Mouse (Mus musculus): ENCODE measurements around the gene Psmd9. TPM values are rescaled to one million over a fixed set of nuclear protein-coding genes. Genes with fewer than 3 reads are reported as not detected.

Gene Psmd9
- total RNA-seq, 1 experiment, result 27.0 TPM

GRCm38 (mm10) chr5:123258990-123259389 is 89.8 kb downstream of the Psmd9 start:
- no peak overlapping the region for H3K27ac ChIP-seq (ENCODE audit: insufficient read depth, low read depth, low read length, poor library complexity, severe bottlenecking)
- in situ Hi-C loops (cut with MboI; ENCODE audit: low sequenced_read_pairs in 2 of 2, unreplicated experiment in 2 of 2), result no loop called here
- peak; percentile 60 for DNase-seq (ENCODE audit: low read depth, low spot score)
- H3K36me3 ChIP-seq (ENCODE audit: control insufficient read depth, insufficient read depth, low read length, poor library complexity, severe bottlenecking), result no peaks in the 10 kb centered on the region
- H3K4me3 ChIP-seq (ENCODE audit: insufficient read depth in 1 of 2, low read depth in 1 of 2, low read length in 2 of 2, poor library complexity in 1 of 2, severe bottlenecking in 1 of 2), result no peak overlapping the region
- H3K4me1 ChIP-seq (ENCODE audit: control insufficient read depth in 2 of 2, insufficient read depth in 2 of 2, low read length in 2 of 2, poor library complexity in 1 of 2), result peaks cover 0 to 4% of the 10 kb centered on the region in 2 experiments; a peak in 2 of 4 replicates
- H3K9ac ChIP-seq (ENCODE audit: insufficient read depth, low read depth, low read length, poor library complexity, severe bottlenecking), result no peak overlapping the region
- TF ChIP-seq HCFC1 (IDR thresholded peaks at IDR 0.05; ENCODE audit: borderline replicate concordance, insufficient read depth, low read length) (no peak), MAFK (IDR thresholded peaks at IDR 0.05; ENCODE audit: insufficient read depth, low read depth, low read length) (no peak), ZNF384 (IDR thresholded peaks at IDR 0.05; ENCODE audit: low read depth, low read length) (no peak), ZC3H11A (IDR thresholded peaks at IDR 0.05; ENCODE audit: borderline replicate concordance, low read depth, low read length) (no peak), CHD2 (IDR thresholded peaks at IDR 0.05; ENCODE audit: low read depth, low read length) (no peak)
- no peaks in the 10 kb centered on the region for H3K9me3 ChIP-seq (ENCODE audit: control insufficient read depth, insufficient read depth, low read depth, low read length)

GRCm38 (mm10) chr5:123260698-123261097 is 91.5 kb downstream of the Psmd9 start:
- Histone ChIP-seq H3K9me3 (ENCODE audit: control insufficient read depth, insufficient read depth, low read depth, low read length) (no peaks in the 10 kb centered on the region), H3K36me3 (ENCODE audit: control insufficient read depth, insufficient read depth, low read length, poor library complexity, severe bottlenecking) (no peaks in the 10 kb centered on the region), H3K4me3 (ENCODE audit: insufficient read depth in 1 of 2, low read depth in 1 of 2, low read length in 2 of 2, poor library complexity in 1 of 2, severe bottlenecking in 1 of 2) (no peak overlapping the region), H3K27ac (ENCODE audit: insufficient read depth, low read depth, low read length, poor library complexity, severe bottlenecking) (no peak overlapping the region), H3K9ac (ENCODE audit: insufficient read depth, low read depth, low read length, poor library complexity, severe bottlenecking) (no peak overlapping the region), H3K4me1 (ENCODE audit: control insufficient read depth in 2 of 2, insufficient read depth in 2 of 2, low read length in 2 of 2, poor library complexity in 1 of 2) (peaks cover 0 to 4% of the 10 kb centered on the region in 2 experiments; a peak in 2 of 4 replicates)
- TF ChIP-seq ZC3H11A (IDR thresholded peaks at IDR 0.05; ENCODE audit: borderline replicate concordance, low read depth, low read length), result no peak
- TF ChIP-seq MAFK (IDR thresholded peaks at IDR 0.05; ENCODE audit: insufficient read depth, low read depth, low read length), result no peak
- no peak for TF ChIP-seq CHD2 (IDR thresholded peaks at IDR 0.05; ENCODE audit: low read depth, low read length)
- in situ Hi-C loops (cut with MboI; ENCODE audit: low sequenced_read_pairs in 2 of 2, unreplicated experiment in 2 of 2), result no loop called here
- no peak for DNase-seq (ENCODE audit: low read depth, low spot score)

GRCm38 (mm10) chr5:123266909-123267308 is 97.7 kb downstream of the Psmd9 start:
- TF ChIP-seq HCFC1 (IDR thresholded peaks at IDR 0.05; ENCODE audit: borderline replicate concordance, insufficient read depth, low read length) (no peak), MAFK (IDR thresholded peaks at IDR 0.05; ENCODE audit: insufficient read depth, low read depth, low read length) (no peak), CHD2 (IDR thresholded peaks at IDR 0.05; ENCODE audit: low read depth, low read length) (no peak), ZNF384 (IDR thresholded peaks at IDR 0.05; ENCODE audit: low read depth, low read length) (no peak), ZC3H11A (IDR thresholded peaks at IDR 0.05; ENCODE audit: borderline replicate concordance, low read depth, low read length) (no peak)
- H3K9me3 ChIP-seq (ENCODE audit: control insufficient read depth, insufficient read depth, low read depth, low read length), result no peaks in the 10 kb centered on the region
- H3K4me1 ChIP-seq (ENCODE audit: control insufficient read depth in 2 of 2, insufficient read depth in 2 of 2, low read length in 2 of 2, poor library complexity in 1 of 2), result no peaks in the 10 kb centered on the region
- no peak overlapping the region for H3K4me3 ChIP-seq (ENCODE audit: insufficient read depth in 1 of 2, low read depth in 1 of 2, low read length in 2 of 2, poor library complexity in 1 of 2, severe bottlenecking in 1 of 2)
- no peaks in the 10 kb centered on the region for H3K36me3 ChIP-seq (ENCODE audit: control insufficient read depth, insufficient read depth, low read length, poor library complexity, severe bottlenecking)
- in situ Hi-C loops (cut with MboI; ENCODE audit: low sequenced_read_pairs in 2 of 2, unreplicated experiment in 2 of 2), result no loop called here
- H3K9ac ChIP-seq (ENCODE audit: insufficient read depth, low read depth, low read length, poor library complexity, severe bottlenecking), result no peak overlapping the region
- no peak for DNase-seq (ENCODE audit: low read depth, low spot score)
- H3K27ac ChIP-seq (ENCODE audit: insufficient read depth, low read depth, low read length, poor library complexity, severe bottlenecking), result no peak overlapping the region

GRCm38 (mm10) chr5:123268477-123269474 is 99.6 kb downstream of the Psmd9 start:
- no peak overlapping the region for H3K27ac ChIP-seq (ENCODE audit: insufficient read depth, low read depth, low read length, poor library complexity, severe bottlenecking)
- DNase-seq (ENCODE audit: low read depth, low spot score), result no peak
- no peak overlapping the region for H3K9ac ChIP-seq (ENCODE audit: insufficient read depth, low read depth, low read length, poor library complexity, severe bottlenecking)
- H3K9me3 ChIP-seq (ENCODE audit: control insufficient read depth, insufficient read depth, low read depth, low read length), result no peaks in the 10 kb centered on the region
- H3K4me3 ChIP-seq (ENCODE audit: insufficient read depth in 1 of 2, low read depth in 1 of 2, low read length in 2 of 2, poor library complexity in 1 of 2, severe bottlenecking in 1 of 2), result no peak overlapping the region
- H3K36me3 ChIP-seq (ENCODE audit: control insufficient read depth, insufficient read depth, low read length, poor library complexity, severe bottlenecking), result no peaks in the 10 kb centered on the region
- no peaks in the 10 kb centered on the region for H3K4me1 ChIP-seq (ENCODE audit: control insufficient read depth in 2 of 2, insufficient read depth in 2 of 2, low read length in 2 of 2, poor library complexity in 1 of 2)
- in situ Hi-C loops (cut with MboI; ENCODE audit: low sequenced_read_pairs in 2 of 2, unreplicated experiment in 2 of 2), result no loop called here
- TF ChIP-seq HCFC1 (IDR thresholded peaks at IDR 0.05; ENCODE audit: borderline replicate concordance, insufficient read depth, low read length) (no peak), MAFK (IDR thresholded peaks at IDR 0.05; ENCODE audit: insufficient read depth, low read depth, low read length) (no peak), ZC3H11A (IDR thresholded peaks at IDR 0.05; ENCODE audit: borderline replicate concordance, low read depth, low read length) (no peak), CHD2 (IDR thresholded peaks at IDR 0.05; ENCODE audit: low read depth, low read length) (no peak), ZNF384 (IDR thresholded peaks at IDR 0.05; ENCODE audit: low read depth, low read length) (no peak)
